Mouse (Mus musculus) WW6 (cell line): ENCODE measurements around the gene Frem2.

ENCODE experiments used
- DNase-seq: peaks from one replicate; pipeline ENCODE4 v3.0.0-alpha.2; 2013; ENCODE audit warnings: low read depth, low spot score

Frem2 gene

GRCm38 (mm10) chr3:53469650-53470049 lies 187.5 kb downstream of the Frem2 start:
- DNase-seq: no peak

- DNase-seq: no peak
Observed at GRCm38 (mm10) chr3:53467356-53467755, 189.8 kb downstream of the Frem2 start.

- DNase-seq: no peak
Observed at GRCm38 (mm10) chr3:53466481-53466880, 190.7 kb downstream of the Frem2 start.

GRCm38 (mm10) chr3:53465330-53465729 lies 191.8 kb downstream of the Frem2 start:
- no peak for DNase-seq

- no peak for DNase-seq
Observed at GRCm38 (mm10) chr3:53464146-53464698, 192.9 kb downstream of the Frem2 start.
